Mouse (Mus musculus) erythroid progenitor cell, adult 5-6 weeks (primary cell): ENCODE results near the gene Snx3. TPM values are rescaled to one million over a fixed set of nuclear protein-coding genes. Genes with fewer than 3 reads are reported as not detected.

ENCODE experiments used
- ATAC-seq: replicated peaks from 2 replicates; pipeline ENCODE4 v1.8.0; 2016; ENCODE audit warnings: moderate number of reproducible peaks, mild to moderate bottlenecking, moderate TSS enrichment, inconsistent platforms; ENCODE audit not compliant: poor library complexity, low FRiP score, severe bottlenecking
- total RNA-seq, 2 experiments: library from RNA; stranded (forward) in 1 of 2; stranded (reverse) in 1 of 2; fragments of 150-400 nt in 1 of 2; fragments of 186-747, 209-891 nt in 1 of 2; gene quantifications; 2 replicates each; pipeline versions ENCODE4 v1.2.3 to v1.2.4; 2015 to 2017; ENCODE audit warnings: low replicate concordance in 2 of 2

Snx3 gene
- total RNA-seq, 2 experiments from 2014 or later, result 105 to 260 TPM

DNA sequence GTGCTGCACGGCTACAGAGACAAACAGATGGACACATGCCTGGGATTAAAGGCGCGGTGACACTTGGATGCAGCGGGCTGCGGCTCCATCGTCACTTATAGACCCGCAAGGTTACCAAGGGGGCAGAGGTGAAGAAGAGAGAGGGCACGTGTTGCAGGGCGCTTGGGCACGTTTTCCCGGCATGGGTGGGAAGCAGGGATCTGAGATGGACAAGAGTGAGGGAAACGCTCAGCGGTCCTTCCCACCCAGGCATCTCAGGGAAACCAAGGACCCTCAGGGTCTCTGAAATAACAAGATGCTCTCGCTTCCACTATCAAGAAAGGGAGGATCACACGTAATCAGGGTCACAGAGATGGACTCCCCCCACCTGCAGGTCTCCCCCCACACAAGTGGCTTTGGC, 71.1 kb downstream of the Snx3 start:
- ATAC-seq, result no peak

- ATAC-seq, result no peak
Measured at GRCm38 (mm10) chr10:42574639-42575038, 72.8 kb downstream of the Snx3 start.

DNA sequence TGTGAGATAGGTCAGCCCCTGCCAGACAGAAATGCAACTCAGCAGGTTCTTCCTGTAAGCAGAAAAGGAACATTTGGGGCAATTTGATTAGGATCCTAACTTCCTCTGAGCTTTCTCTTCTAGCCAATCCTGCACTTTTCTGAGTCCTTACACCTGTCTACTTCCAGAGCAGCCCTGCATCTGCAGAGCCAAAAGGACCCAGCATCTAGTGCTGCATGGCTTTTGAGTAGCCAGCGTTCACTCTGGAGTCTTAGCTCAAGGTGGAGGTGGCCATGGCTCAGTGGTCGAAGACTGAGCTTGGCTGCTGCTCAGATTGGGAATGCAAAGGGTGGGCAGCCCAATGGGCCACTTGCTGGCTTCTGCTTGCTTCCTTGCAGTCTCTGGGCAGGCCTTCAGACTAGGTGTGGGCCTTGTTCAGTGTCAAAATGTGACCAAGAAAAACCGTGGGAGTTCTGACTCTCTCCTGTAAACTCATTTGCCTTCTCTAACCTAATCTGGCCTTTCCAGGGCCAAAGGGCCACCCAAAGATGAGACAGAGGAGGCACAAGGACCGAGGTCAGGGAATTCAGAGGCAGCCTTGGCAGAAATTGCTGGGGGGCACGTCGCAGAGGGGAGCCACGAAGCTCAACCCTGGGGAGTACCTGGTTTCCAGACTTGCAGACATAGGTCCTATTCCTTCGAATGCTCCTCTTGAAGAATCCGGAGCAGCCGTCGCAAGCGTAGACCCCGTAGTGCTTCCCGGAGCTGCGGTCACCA, 75.9 kb downstream of the Snx3 start:
- ATAC-seq, result no peak

DNA sequence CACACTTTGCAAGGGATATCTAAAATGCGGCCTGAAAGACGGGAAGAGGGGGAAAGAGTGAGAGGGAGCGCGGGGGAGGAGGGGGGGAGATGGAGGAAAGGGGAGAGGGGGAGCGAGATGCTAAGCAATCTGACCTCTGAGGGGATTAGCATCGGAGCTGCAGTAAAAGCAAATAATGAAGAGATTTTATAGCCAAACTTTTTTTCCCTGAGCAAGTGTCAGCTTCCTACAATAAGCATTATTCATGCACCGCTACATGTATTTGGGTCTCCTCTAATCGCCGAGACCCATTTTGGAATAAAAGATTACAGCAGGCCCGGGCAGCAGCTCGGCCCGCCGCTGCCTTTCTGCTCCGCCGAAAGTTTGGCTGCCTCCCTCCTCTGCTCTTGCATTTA, 76.4 kb downstream of the Snx3 start:
- ATAC-seq, result no peak

DNA sequence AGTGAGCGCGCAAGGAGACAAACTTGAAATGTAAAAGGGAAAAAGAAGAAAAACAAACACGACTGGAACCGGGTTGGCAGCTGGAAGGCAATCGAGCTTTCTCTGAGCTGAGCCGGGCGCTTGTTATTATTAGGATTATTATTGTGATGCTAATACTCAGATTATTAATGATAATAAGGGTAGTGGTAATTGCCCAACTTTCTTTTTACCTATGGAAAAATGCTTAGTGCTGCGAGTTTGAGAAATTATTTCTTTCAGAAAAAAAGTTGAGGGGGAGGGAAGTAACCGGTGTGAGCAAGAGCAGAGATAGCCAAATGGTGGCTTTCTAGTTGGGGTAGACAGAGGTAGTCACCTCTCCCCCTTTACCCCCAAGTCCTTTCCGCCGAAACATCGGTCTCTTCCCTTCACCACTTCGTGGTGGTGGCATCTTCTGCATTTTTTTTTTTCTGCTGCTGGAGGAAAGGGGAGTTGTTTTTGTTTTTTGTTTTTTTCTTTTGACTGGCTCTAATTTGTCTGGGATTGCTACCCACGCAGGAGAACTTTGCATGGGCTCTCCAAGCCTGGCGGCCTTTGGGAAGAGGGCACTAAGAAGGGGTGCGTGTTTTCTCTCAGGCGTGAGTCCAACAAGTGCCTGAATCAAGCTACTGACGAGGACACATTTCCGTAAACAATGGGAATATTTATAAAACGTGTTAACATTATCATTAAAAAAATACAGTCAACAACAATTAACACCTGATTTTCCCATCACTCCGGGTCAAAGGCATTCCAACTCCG, 77.1 kb downstream of the Snx3 start:
- no peak for ATAC-seq

DNA sequence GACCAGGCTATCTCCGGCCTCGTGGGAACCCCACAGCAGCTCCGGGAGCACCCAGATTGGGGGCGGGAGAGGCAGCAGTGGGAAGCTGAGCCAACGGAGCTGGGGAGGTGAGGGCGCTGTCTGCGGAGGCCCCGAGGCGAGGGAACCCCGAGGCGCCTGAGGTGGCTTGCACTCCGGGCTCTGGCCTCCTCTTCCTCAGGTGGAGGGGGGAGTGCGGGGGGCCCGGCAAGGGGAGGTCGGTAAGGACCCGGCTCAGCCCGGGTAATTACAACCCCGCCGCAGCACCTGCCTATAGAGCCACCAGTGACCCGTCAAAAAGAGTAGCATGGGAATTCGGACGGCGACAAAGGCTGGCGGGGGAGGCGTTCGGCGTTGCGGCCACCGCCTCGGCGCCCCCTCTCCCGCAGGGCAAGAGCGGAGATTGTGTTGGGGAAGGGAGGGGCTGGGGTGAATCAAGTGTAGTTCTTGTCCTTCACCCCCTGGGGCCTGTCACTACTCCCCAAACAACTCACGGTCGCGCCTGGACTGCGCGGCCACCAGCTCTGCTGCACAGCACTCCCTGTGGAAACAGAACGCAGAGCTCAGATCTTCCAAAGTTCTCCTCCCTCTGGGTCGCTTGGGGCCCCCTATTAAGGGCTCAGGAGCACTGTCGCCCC, 77.8 kb downstream of the Snx3 start:
- no peak for ATAC-seq

DNA sequence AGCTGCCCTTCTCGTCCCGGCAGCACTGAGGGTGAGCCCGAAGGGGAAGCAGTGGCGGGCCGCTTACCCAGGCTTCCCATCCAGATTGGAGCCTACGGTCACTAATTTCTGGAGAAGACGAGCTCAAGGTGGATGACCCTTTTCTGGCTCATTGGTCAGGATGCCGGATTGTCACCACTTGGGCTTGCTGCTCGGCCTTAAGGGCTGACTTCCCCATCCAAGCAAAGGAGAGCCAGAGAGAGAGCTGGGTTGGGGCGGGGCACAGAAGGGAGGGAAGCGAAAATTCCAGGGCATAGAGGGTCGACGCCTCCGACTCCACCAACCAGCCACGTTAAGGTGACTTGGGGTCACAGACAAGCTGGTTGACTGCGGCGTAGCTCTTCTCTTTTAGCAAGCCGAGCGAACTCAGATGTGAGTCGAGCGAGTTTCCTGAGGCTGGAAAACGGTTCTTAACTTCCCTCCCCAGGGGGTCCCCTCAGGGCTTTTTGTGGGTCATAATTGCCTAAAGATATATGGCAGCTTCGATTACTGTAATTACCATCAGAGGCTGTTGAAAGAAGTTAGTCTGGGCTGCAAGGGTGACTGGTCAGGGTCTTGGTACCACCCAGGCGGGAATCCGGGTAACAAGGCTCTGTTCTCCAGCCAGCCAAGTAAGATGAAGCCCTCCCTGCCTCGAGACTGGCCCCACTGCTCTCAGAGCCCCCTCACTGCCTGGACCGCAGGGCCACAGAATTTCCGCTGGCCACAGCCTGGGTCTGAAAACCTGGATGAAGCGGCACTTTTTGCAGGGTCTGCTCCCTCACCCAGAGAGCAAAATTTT, 78.5 kb downstream of the Snx3 start:
- no peak for ATAC-seq

- ATAC-seq, result no peak
Measured at GRCm38 (mm10) chr10:42580951-42581277, 79.1 kb downstream of the Snx3 start.

DNA sequence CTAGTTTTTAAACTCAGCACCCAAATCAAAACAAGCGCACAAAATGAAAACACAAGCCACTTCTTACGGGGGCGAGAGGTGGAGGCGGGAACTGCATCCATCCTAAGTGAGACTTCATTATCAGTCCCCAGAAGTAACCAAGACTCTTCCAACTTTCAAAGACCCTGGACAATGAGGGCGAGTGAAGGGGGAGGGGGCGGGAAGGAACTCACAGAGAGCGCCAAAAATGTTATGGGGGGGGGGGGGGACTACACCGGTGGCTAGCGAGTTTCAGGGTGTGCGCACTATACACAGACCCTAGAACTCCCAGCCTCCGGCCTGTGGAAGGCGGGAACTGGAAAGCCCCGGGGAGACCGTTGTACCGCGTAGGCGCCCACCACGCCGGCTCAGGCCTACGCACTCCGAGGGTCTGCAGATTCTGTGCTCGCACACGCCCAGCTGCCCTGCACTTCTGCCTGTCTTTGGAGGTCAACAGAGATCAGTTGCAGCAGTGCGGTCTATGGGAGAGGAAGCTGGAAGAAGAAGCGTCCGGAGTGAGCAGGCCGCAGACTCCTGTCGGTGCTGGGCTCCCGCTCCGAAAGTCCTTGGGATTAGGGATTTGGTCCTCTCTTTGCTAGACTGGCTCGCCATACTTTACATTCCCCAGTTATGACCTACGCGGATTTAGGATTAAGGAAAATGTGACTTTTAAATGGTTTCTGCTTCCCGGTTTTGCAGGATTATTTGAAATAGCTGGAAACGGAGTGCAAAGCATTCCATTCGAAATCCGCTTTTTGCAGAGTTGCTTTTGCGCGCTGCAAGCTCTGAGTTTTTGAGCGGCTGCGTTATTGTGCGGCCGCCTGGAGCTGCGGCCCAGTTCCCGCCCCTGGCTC, 80.1 kb downstream of the Snx3 start:
- no peak for ATAC-seq

DNA sequence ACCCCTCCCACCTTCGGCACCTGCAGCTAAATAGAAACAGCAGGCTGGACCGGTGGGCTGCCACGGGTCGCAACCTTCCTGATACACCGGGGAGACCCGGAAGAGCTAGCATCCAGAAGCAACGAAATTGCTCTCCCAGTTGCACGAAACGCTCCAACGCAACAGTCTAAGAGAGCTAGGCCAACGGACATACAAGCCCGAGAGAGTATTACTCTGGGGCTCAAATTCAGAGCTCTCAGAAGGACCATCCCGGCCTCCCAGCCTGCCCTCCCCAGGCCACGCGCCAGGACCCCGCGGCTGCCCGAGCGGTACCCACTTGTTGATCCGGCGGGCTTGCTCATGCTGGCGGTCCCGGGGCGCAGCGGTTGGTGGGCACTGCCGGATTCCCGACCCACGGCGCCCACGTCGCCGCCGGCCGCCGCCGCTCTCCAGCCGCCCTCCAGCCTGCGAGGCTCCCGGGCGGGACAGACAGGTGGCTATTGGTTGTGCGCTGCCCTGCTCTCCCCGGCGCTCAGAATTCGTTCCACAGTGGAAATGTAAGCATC, 80.8 kb downstream of the Snx3 start:
- ATAC-seq, result no peak

DNA sequence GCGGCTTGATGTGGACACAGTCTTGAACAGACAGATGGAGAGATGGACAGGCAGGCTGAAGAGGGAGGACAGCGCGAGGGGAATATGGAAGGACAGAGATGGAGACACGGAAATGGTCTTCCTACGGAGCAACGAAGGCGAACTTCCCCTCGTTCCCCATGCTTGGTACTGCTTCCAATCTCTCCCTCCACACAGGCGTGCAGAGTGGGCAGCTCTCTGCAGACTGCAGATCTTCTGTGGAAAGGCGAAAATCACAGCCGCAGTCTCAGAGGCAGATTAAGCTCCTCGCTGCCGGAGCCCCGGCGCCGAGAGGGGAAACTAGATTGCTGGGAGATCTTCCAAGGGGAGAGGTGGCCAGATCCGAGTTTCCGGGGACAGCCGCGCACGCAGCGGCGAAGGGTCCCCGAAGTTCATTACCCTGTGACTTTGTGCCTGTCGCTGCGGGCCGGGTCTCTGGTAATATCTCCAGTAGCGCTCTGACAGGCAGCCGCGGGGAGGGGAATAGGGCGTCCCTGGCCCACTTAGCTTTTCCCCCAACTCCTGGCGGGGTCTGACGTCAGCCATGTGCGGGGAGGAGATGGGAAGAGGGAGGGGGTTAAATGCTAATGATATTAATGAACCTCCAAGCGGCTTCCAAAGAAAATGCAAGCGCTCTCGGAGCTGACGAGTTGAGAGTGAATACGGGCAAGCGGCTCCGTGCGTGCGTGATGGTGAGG, 81.5 kb downstream of the Snx3 start, which contains the start of the genes Nr2e1 and Ostm1:
Gene Nr2e1 (minus strand): TSS at position 476 of the 716 bp plus-strand sequence.
Gene Ostm1 (plus strand): TSS at position 666 of the 716 bp plus-strand sequence.
- no peak for ATAC-seq

DNA sequence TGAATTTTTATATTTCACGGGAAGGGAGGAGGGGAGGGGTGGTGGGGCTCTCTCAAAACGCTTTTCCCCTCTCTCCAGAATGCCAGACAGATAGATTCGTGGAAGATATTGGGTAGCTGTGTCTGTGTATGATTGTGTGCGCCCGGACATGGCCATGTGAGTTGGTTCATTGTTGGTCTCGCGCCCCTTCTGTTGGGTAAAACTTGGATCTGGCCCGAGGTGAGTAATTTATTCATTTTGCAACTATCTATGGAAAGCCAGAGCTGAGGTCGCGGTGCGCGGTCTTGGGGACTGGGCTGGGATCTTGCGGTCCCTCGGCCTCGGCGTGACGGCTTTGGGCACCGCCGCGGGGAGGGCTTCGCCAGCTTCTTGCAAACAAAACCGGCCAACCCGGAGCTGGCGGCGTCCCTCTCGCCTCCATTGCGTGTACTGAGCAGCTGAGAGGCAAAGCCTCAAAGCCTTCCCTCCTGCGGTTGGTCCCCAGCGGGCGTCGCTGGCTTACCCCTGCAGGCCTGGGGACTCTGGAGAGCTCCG, 82.1 kb downstream of the Snx3 start:
- ATAC-seq, result no peak

DNA sequence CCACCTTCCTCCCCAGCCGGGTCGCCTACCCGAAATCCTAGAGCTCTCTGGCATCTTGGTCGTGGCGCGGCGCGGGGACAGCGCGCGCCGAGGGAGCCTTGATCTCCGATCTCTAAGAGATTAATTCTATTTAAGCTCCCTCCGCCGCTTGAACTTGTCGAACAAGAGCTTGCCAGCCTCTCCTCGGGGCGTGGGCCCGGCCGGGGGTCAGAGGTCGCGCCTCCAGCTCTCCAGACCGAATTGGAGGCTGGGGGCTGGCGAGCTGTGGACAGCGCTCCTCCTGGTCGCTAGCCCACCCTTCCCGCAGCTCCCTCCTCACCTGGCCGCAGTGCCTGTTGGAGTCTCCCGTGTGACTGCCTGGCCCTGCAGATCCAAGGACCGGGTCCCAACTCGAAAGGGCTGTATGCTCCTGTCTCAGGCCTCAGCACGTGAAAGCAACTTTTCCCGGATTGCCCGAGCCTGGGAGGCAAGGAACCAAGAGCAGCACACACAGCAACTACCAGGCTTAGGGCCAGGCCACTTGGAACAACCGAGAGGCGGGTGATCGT, 82.7 kb downstream of the Snx3 start:
- no peak for ATAC-seq

Other genes with a start within 250 kb of the Snx3 start
- gene Foxo3, start 225.3 kb upstream of the Snx3 start, total RNA-seq (2015; ENCODE audit: low replicate concordance), result 112 and 118 TPM in 2 replicates
- 181 and 233 TPM in 2 replicates for gene Foxo3, start 225.3 kb upstream of the Snx3 start, total RNA-seq (2017; ENCODE audit: low replicate concordance)
- 0.84 TPM in 1 of 2 replicates, not detected in the other for gene Afg1l, start 23.5 kb upstream of the Snx3 start, total RNA-seq (2015; ENCODE audit: low replicate concordance)
- gene Afg1l, start 23.5 kb upstream of the Snx3 start, total RNA-seq (2017; ENCODE audit: low replicate concordance), result 0.77 and 1.7 TPM in 2 replicates
- not detected in 2 replicates for gene Nr2e1, start 81.6 kb downstream of the Snx3 start, total RNA-seq (2015; ENCODE audit: low replicate concordance)
- not detected in 2 replicates for gene Nr2e1, start 81.6 kb downstream of the Snx3 start, total RNA-seq (2017; ENCODE audit: low replicate concordance)
- gene Ostm1, start 81.8 kb downstream of the Snx3 start, total RNA-seq (2015; ENCODE audit: low replicate concordance), result 7.9 and 15.5 TPM in 2 replicates
- gene Ostm1, start 81.8 kb downstream of the Snx3 start, total RNA-seq (2017; ENCODE audit: low replicate concordance), result 18.5 and 22.8 TPM in 2 replicates